Mouse (Mus musculus) neural tube, embryonic 15.5 days (tissue): ENCODE measurements around the gene Lrrc36. TPM values are rescaled to one million over a fixed set of nuclear protein-coding genes. Genes with fewer than 3 reads are reported as not detected.
A peak's percentile ranks its signal among the peaks of the same experiment; 100 is the strongest.

Experiments used
- ATAC-seq: fragments of 200-750 bp; cut with Nextera tagmentation; 2 replicates; pipeline ENCODE4 v1.8.0; 2017; ENCODE audit warnings: mild to moderate bottlenecking, moderate TSS enrichment, moderate library complexity; ENCODE audit not compliant: low FRiP score
- H3K27ac ChIP-seq: fragments of 300-500 bp; sonication (generic); replicated peaks from 2 replicates; pipeline ENCODE4 v1.5.1; 2015; ENCODE audit warnings: mild to moderate bottlenecking, inconsistent platforms
- H3K27me3 ChIP-seq: fragments of 300-500 bp; sonication (generic); replicated peaks from 2 replicates; pipeline ENCODE4 v1.6.1; 2015; ENCODE audit warnings: inconsistent platforms
- H3K36me3 ChIP-seq: fragments of 300-500 bp; sonication (generic); 2 replicates; pipeline ENCODE4 v1.6.1; 2015; ENCODE audit warnings: inconsistent platforms
- H3K4me1 ChIP-seq: fragments of 300-500 bp; sonication (generic); 2 replicates; pipeline ENCODE4 v1.6.1; 2015; ENCODE audit warnings: inconsistent platforms
- H3K4me2 ChIP-seq: fragments of 300-500 bp; sonication (generic); 2 replicates; pipeline ENCODE4 v1.6.1; 2015; ENCODE audit warnings: inconsistent platforms, mild to moderate bottlenecking, moderate library complexity
- H3K4me3 ChIP-seq: fragments of 300-500 bp; sonication (generic); replicated peaks from 2 replicates; pipeline ENCODE4 v1.5.1; 2015; ENCODE audit warnings: mild to moderate bottlenecking, inconsistent platforms
- H3K9ac ChIP-seq: fragments of 300-500 bp; sonication (generic); replicated peaks from 2 replicates; pipeline ENCODE4 v1.6.1; 2015; ENCODE audit warnings: mild to moderate bottlenecking, inconsistent platforms
- H3K9me3 ChIP-seq: fragments of 300-500 bp; sonication (generic); replicated peaks from 2 replicates; pipeline ENCODE4 v1.6.1; 2016; ENCODE audit warnings: inconsistent platforms
- WGBS: fragments of 180-500 bp; shearing (Covaris S2); methylation state at CpG from one replicate; pipeline ENCODE4 v1.1.7; 2015; ENCODE audit warnings: mixed read lengths; 5-methylcytosine and 5-hydroxymethylcytosine counted together
- polyA plus RNA-seq: library from polyadenylated mRNA; unstranded; fragments of >200 nt; fragmentation: Nextera tagmentation; extraction: Ambion mirVana; gene quantifications from 2 replicates; pipeline ENCODE4 v1.2.1, GENCODE M21; 2015

The Lrrc36 gene
- 0.23 and 0.27 TPM in 2 replicates for polyA plus RNA-seq

DNA sequence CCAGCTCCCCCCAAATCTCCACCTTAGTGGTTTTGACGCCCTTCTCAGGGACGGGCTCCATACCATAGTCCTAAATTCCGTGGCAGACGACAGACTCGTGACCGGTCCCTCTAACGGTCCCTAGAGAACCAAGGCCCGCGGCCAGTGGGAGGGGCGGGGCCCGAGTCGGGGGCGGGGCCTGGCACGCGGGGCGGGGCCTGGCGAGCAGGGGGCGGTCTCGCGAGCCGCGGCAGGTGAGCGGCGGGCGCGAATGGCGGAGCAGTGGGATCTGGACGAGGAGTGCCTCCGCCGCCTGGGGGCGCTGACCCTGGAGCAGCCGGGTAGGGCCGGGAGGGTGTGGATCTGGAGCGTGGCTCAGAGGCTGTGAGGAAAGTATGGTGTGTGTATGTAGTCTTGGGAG, at the start of gene Lrrc36, which contains the start of gene Kctd19:
Gene Lrrc36 (plus strand): TSS at position 181 of the 400 bp plus-strand sequence.
Gene Kctd19 (minus strand): TSS at position 112 of the 400 bp plus-strand sequence.
- Histone ChIP-seq H3K4me2 (peak within 1 kb of the TSS; percentile 67), H3K4me1 (peaks cover 11% of the 10 kb centered on the region), H3K27ac (no peak within 1 kb of the TSS), H3K4me3 (peak within 1 kb of the TSS; percentile 35), H3K27me3 (peaks cover 14% of the 10 kb centered on the region; the same call in 1 of the 2 replicates), H3K9me3 (no peaks in the 10 kb centered on the region), H3K9ac (no peak within 1 kb of the TSS), H3K36me3 (no peaks in the 10 kb centered on the region)
- under 1% methylated on average over 32 of the region's 34 CpGs for WGBS
- ATAC-seq, result peak; percentile 57

- no peak overlapping the region for H3K4me2 ChIP-seq
- WGBS, result 75% methylated on average over 2 of the region's 2 CpGs
- no peak for ATAC-seq
- no peak overlapping the region for H3K4me3 ChIP-seq
- H3K9ac ChIP-seq, result no peak overlapping the region
- H3K36me3 ChIP-seq, result peaks cover 34% of the 10 kb centered on the region
- H3K9me3 ChIP-seq, result no peaks in the 10 kb centered on the region
- H3K27ac ChIP-seq, result no peak overlapping the region
- peaks cover 5% of the 10 kb centered on the region; the same call in 1 of the 2 replicates for H3K4me1 ChIP-seq
- H3K27me3 ChIP-seq, result no peaks in the 10 kb centered on the region
Observed at GRCm38 (mm10) chr8:105367107-105367506, 46.3 kb upstream of the Lrrc36 start.

DNA sequence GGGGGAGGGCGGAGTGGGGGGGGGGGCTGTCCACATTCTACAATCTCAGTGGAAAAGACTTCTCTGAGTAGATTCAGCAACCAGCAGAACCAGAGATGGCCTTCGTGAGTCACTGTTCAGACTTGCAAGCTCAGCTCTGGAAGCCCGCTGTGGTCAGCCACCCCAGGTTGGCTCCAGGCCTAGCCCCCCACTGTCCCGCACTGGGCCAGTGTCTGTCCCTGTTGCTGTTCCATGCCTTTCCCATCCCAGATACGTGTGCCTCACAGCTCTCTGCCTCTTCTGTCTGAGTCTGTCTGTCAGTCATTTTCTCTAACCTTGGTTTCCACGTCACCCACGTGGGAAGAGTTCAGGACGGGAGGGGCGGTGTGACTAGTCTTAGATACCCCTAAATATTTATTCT, 40.9 kb upstream of the Lrrc36 start:
- Histone ChIP-seq H3K27ac (no peak overlapping the region), H3K36me3 (peaks cover 4% of the 10 kb centered on the region), H3K9me3 (no peaks in the 10 kb centered on the region), H3K4me1 (peaks cover 4% of the 10 kb centered on the region; the same call in 1 of the 2 replicates), H3K9ac (no peak overlapping the region), H3K4me2 (no peak overlapping the region), H3K4me3 (no peak overlapping the region), H3K27me3 (no peaks in the 10 kb centered on the region)
- WGBS, result 82% methylated on average over 9 of the region's 9 CpGs
- ATAC-seq, result no peak

DNA sequence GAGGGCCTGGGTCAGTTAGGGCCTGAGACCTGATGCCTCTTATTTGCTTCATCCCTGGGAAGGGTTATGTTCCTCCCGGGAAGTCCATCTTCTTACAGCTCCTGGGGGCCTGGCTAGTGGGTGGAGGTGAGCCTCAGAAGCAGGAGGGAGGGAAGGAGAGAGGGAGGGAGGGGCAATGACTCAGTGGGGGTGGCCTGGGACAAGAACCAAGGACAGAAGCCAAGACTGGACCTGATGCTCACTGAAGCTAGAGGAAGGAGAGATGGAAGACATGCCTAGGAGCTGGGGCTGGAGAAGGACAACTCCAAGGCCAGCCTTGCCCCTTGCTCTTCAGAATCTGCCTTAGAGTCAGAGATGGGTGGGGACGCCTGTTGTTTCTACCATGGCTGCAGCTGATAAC, 40.3 kb upstream of the Lrrc36 start, which contains the start of gene Plekhg4:
Gene Plekhg4 (plus strand): TSS at position 243 of the 400 bp plus-strand sequence.
- peaks cover 3% of the 10 kb centered on the region; the same call in 1 of the 2 replicates for H3K36me3 ChIP-seq
- no peak within 1 kb of the TSS for H3K4me3 ChIP-seq
- H3K4me2 ChIP-seq, result peak within 1 kb of the TSS; percentile 49; the same call in 1 of the 2 replicates
- no peak within 1 kb of the TSS for H3K27ac ChIP-seq
- WGBS, result 64% methylated on average over 2 of the region's 2 CpGs
- H3K27me3 ChIP-seq, result no peaks in the 10 kb centered on the region
- H3K9ac ChIP-seq, result no peak within 1 kb of the TSS
- no peak for ATAC-seq
- H3K9me3 ChIP-seq, result no peaks in the 10 kb centered on the region
- H3K4me1 ChIP-seq, result peaks cover 5% of the 10 kb centered on the region; the same call in 1 of the 2 replicates

DNA sequence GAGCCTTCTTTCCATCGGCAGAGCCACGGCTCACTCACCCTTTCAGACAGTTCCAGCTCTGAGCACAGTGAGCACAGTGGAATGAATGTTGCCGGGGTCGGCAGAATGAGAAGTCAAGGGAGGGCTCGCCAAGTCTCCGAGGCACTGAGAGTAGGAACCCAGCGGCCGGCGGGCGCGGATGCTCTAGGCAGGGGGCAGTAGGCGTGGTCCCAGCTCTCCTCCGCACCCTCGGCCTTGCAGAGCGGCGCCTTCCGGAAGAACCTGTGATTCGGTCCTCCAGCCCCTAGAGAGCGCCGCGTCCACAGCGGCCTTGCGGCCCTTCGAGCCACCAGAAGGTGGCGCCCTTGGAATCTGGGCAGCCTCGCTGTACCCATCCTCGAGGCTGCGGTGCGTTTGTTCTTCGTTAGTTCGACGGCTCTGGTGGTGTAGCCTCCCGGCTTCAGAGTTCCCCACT, 38.8 kb upstream of the Lrrc36 start:
- Histone ChIP-seq H3K9ac (0 out of 2 replicates have a peak overlapping the region, but pooled peaks have one; percentile 5), H3K4me2 (peak overlapping the region; percentile 49), H3K4me1 (peaks cover 14% of the 10 kb centered on the region; the same call in 1 of the 2 replicates), H3K27ac (no peak overlapping the region), H3K36me3 (peaks cover 3% of the 10 kb centered on the region; the same call in 1 of the 2 replicates), H3K9me3 (no peaks in the 10 kb centered on the region), H3K27me3 (no peaks in the 10 kb centered on the region), H3K4me3 (no peak overlapping the region; the same call in 1 of the 2 replicates)
- WGBS, result 23% methylated on average over 33 of the region's 33 CpGs
- ATAC-seq, result peak; percentile 33; the same call in 1 of the 2 replicates

- no peak overlapping the region for H3K27ac ChIP-seq
- H3K4me2 ChIP-seq, result no peak overlapping the region
- H3K9me3 ChIP-seq, result no peaks in the 10 kb centered on the region
- WGBS, result 54% methylated on average over 19 of the region's 19 CpGs
- H3K27me3 ChIP-seq, result no peaks in the 10 kb centered on the region
- peaks cover 14% of the 10 kb centered on the region; the same call in 1 of the 2 replicates for H3K4me1 ChIP-seq
- no peak overlapping the region for H3K4me3 ChIP-seq
- no peaks in the 10 kb centered on the region for H3K36me3 ChIP-seq
- no peak overlapping the region for H3K9ac ChIP-seq
- ATAC-seq, result peak; percentile 29; the same call in 1 of the 2 replicates
Observed at GRCm38 (mm10) chr8:105378673-105379072, 34.7 kb upstream of the Lrrc36 start.

- Histone ChIP-seq H3K36me3 (no peaks in the 10 kb centered on the region), H3K27me3 (no peaks in the 10 kb centered on the region), H3K4me2 (no peak overlapping the region), H3K9me3 (no peaks in the 10 kb centered on the region), H3K4me3 (no peak overlapping the region), H3K9ac (no peak overlapping the region), H3K27ac (no peak overlapping the region), H3K4me1 (peaks cover 9% of the 10 kb centered on the region; the same call in 1 of the 2 replicates)
- ATAC-seq, result no peak
- 85% methylated on average over 12 of the region's 12 CpGs for WGBS
Observed at GRCm38 (mm10) chr8:105380308-105380707, 33.1 kb upstream of the Lrrc36 start.

- Histone ChIP-seq H3K9ac (no peak overlapping the region), H3K36me3 (no peaks in the 10 kb centered on the region), H3K9me3 (no peaks in the 10 kb centered on the region), H3K4me3 (no peak overlapping the region), H3K4me2 (no peak overlapping the region), H3K4me1 (no peaks in the 10 kb centered on the region), H3K27me3 (no peaks in the 10 kb centered on the region), H3K27ac (no peak overlapping the region)
- ATAC-seq, result no peak
- 96% methylated on average over 2 of the region's 2 CpGs for WGBS
Observed at GRCm38 (mm10) chr8:105384070-105384469, 29.3 kb upstream of the Lrrc36 start.

DNA sequence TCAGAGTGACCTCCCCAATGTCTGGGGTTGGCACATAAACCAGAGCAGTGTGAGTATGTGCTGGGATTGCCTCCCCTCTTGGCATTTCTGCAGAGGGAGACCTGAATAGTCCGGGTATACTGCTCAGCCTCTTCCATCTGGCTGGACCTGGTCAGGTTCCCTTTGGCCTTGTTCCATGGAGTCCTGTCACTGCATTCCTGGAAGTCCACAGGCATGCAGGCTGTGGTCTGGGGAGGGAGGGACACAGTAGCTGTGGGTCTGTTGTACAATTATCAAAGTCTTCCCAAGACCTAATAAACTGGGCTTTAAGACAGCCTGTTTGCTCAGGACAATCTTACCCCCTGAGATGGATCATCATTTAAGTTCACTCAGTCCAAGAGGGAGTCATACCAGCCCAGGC, 26.2 kb upstream of the Lrrc36 start:
- no peaks in the 10 kb centered on the region for H3K27me3 ChIP-seq
- WGBS, result 71% methylated on average over 1 of the region's 1 CpGs

DNA sequence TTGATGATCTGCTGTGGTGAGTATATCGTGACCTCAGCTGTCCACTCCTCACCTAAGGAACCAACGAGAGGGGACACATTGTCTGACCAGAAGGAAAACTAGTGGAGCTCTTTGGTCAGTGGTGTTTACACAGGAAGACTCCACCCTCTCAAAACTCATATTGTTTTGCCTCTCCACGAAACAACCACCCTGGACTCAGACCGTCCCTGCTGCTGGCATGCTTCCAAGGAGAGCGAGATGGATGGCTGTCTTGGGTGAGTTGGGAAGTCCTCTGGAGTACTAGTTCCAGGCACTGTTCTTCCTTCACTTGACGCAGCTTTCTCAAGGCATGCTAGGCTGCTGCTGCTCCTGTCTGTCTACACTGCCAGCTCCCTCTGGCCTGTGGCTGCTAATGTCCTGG, 24.3 kb upstream of the Lrrc36 start:
- Histone ChIP-seq H3K9ac (no peak overlapping the region), H3K27ac (no peak overlapping the region), H3K9me3 (no peaks in the 10 kb centered on the region), H3K4me3 (no peak overlapping the region), H3K27me3 (no peaks in the 10 kb centered on the region), H3K36me3 (no peaks in the 10 kb centered on the region), H3K4me1 (no peaks in the 10 kb centered on the region), H3K4me2 (no peak overlapping the region)
- WGBS, result 76% methylated on average over 6 of the region's 6 CpGs
- no peak for ATAC-seq

More for the DNA sequence above, 26.2 kb upstream of the Lrrc36 start:
- Histone ChIP-seq H3K4me1 (no peaks in the 10 kb centered on the region), H3K36me3 (no peaks in the 10 kb centered on the region), H3K4me2 (no peak overlapping the region), H3K4me3 (no peak overlapping the region), H3K27ac (no peak overlapping the region), H3K9ac (no peak overlapping the region), H3K9me3 (no peaks in the 10 kb centered on the region)
- ATAC-seq, result no peak

DNA sequence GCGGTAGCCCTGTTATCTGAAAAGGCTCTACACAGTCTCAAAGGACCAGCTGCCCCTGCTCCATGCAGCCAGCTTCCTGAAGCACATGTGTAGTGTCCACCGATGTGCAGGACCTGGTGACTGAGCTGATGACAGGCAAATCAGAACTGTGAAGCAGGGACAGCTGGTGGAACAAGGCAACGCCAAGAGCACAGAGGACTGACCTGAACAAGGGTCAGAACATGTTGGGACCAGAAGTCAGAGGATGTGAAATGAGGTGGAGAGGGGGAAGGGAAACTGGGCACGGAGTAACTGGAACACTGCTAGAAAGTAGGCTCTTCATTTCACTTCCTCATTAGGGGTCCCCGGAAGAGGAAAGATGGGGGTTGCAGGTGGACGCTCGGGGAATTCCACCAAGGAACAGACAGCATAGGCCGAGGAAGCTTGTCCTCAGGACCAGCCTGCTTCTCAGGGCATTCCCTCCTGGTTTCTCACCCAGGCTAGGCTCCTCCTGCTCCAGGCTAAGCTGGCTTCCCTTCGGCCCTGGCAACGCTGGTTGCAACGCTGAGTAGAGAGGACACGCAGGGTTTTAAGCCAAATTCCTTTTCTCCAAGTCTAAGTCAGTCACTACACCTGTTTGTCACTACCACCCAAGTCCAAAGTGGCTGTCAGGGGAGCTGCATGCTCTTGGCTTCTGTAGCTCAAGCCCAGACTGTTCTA, 20.1 kb upstream of the Lrrc36 start:
- H3K4me1 ChIP-seq, result no peaks in the 10 kb centered on the region
- H3K4me2 ChIP-seq, result no peak overlapping the region
- H3K27me3 ChIP-seq, result no peaks in the 10 kb centered on the region
- no peak overlapping the region; the same call in 1 of the 2 replicates for H3K9ac ChIP-seq
- 89% methylated on average over 12 of the region's 12 CpGs for WGBS
- H3K4me3 ChIP-seq, result no peak overlapping the region
- no peak overlapping the region for H3K27ac ChIP-seq
- H3K36me3 ChIP-seq, result no peaks in the 10 kb centered on the region
- H3K9me3 ChIP-seq, result no peaks in the 10 kb centered on the region
- no peak for ATAC-seq

- Histone ChIP-seq H3K4me2 (no peak overlapping the region), H3K4me3 (no peak overlapping the region), H3K27ac (no peak overlapping the region), H3K4me1 (no peaks in the 10 kb centered on the region), H3K36me3 (no peaks in the 10 kb centered on the region), H3K27me3 (no peaks in the 10 kb centered on the region), H3K9ac (no peak overlapping the region), H3K9me3 (no peaks in the 10 kb centered on the region)
- ATAC-seq, result no peak
- 51% methylated on average over 7 of the region's 7 CpGs for WGBS
Observed at GRCm38 (mm10) chr8:105393915-105394314, 19.5 kb upstream of the Lrrc36 start.
